Mouse (Mus musculus): Measurements from ENCODE around the gene Bicd2.

- TF ChIP-seq POLR2A (IDR thresholded peaks at IDR 0.05; ENCODE audit: low read depth, low read length) (no peak), CTCF (IDR thresholded peaks at IDR 0.05; ENCODE audit: borderline replicate concordance, insufficient read depth, low read length) (no peak)
These were observed 7.1 kb downstream of the Bicd2 start for GRCm38 (mm10) chr13:49348522-49348921.

Data from embryonic fibroblast, embryonic 13.5 days (primary cell).